Comparison of ENCODE assay signal across 10 mouse cellular contexts in the genomic region with DNA sequence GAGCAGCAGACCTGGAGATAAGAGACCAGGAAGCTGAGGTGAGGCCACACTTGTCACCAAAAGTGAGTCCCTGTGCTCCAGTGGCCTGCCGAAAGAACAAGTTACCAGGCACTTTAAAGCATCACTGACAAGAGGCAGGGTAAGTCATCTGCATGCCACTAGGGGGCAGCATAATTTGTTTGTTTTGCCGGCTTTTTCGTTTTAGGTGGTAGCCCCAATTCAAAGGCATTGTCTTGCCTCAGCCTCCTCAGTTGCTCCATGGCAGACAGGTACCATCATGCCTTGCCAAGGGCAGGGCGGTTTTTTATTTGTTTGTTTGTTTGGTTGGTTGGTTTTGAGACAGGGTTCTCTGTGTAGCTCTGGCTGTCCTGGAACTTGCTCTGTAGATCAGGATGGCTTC. TPM values are rescaled to one million over a fixed set of nuclear protein-coding genes. Genes with fewer than 3 reads are reported as not detected.
DNase-seq lines count a peak whose midpoint lies in the region; ATAC-seq and TF ChIP-seq lines count a peak whose summit lies in the region.
"Had no signal": no experiment of that assay in that cellular context is flagged by ENCODE, and none has a peak within 500 bp of the region (broad histone marks: within the 10 kb centered on the region; RNA-seq: fewer than 3 reads in every experiment).

No protein-coding gene starts in this region.

- no peaks in the 10 kb centered on the region for H3K4me1 ChIP-seq in intestine, postnatal 0 days (replicated peaks; ENCODE audit: control insufficient read depth, insufficient read depth, low read length)
- H3K4me1 ChIP-seq in intestine, embryonic 15.5 days (replicated peaks) = no peaks in the 10 kb centered on the region
- no peaks in the 10 kb centered on the region for H3K4me1 ChIP-seq in cortical plate, adult 2 months (ENCODE audit: control insufficient read depth, insufficient read depth, low read length)

- 78% methylated on average over 4 of the region's 4 CpGs for WGBS in intestine, postnatal 0 days
- whole genome bisulfite sequencing in intestine, embryonic 15.5 days = 75% methylated on average over 4 of the region's 4 CpGs

- H3K36me3 ChIP-seq in intestine, postnatal 0 days (ENCODE audit: control insufficient read depth, insufficient read depth) = peaks cover 27% of the 10 kb centered on the region
- H3K36me3 ChIP-seq in intestine, embryonic 15.5 days = no peaks in the 10 kb centered on the region
- H3K36me3 ChIP-seq: lung, embryonic 15.5 days had no signal

- no peak overlapping the region for H3K27ac ChIP-seq in intestine, postnatal 0 days (ENCODE audit: low read depth, low read length)
- no peak overlapping the region for H3K27ac ChIP-seq in intestine, embryonic 15.5 days
- no peak overlapping the region for H3K27ac ChIP-seq in cortical plate, adult 2 months (ENCODE audit: insufficient read depth, low read length)
- H3K27ac ChIP-seq: lung, embryonic 15.5 days had no signal

- H3K9ac ChIP-seq in intestine, postnatal 0 days (ENCODE audit: low read depth, low read length) = no peak overlapping the region
- no peak overlapping the region for H3K9ac ChIP-seq in intestine, embryonic 15.5 days
- H3K9ac ChIP-seq: lung, embryonic 15.5 days had no signal

- no peak overlapping the region for H3K4me2 ChIP-seq in intestine, postnatal 0 days (replicated peaks; ENCODE audit: low read depth)
- no peak overlapping the region for H3K4me2 ChIP-seq in intestine, embryonic 15.5 days (replicated peaks)
- H3K4me2 ChIP-seq: lung, embryonic 15.5 days had no signal

- no peaks in the 10 kb centered on the region for H3K9me3 ChIP-seq in intestine, postnatal 0 days (ENCODE audit: control insufficient read depth)
- no peaks in the 10 kb centered on the region for H3K9me3 ChIP-seq in intestine, embryonic 15.5 days
- H3K9me3 ChIP-seq: lung, embryonic 15.5 days had no signal

- peak; percentile 70 for TF ChIP-seq CTCF in intestine, postnatal 0 days (IDR thresholded peaks at IDR 0.05; ENCODE audit: low read depth)
- TF ChIP-seq CTCF in cortical plate, adult 2 months (IDR thresholded peaks at IDR 0.05; ENCODE audit: extremely low read depth, insufficient read depth, low read length) = peak; percentile 56

- no peak for TF ChIP-seq POLR2A in cortical plate, adult 2 months (IDR thresholded peaks at IDR 0.05; ENCODE audit: extremely low read depth, insufficient read depth, low read length)

- H3K4me3 ChIP-seq in intestine, postnatal 0 days (ENCODE audit: low read depth, low read length) = no peak overlapping the region
- no peak overlapping the region for H3K4me3 ChIP-seq in intestine, embryonic 15.5 days (replicated peaks)
- no peak overlapping the region for H3K4me3 ChIP-seq in cortical plate, adult 2 months (ENCODE audit: insufficient read depth, low read length)
- H3K4me3 ChIP-seq: lung, embryonic 15.5 days had no signal

- H3K27me3 ChIP-seq in intestine, postnatal 0 days (replicated peaks; ENCODE audit: control insufficient read depth, insufficient read depth, low read length) = no peaks in the 10 kb centered on the region
- no peaks in the 10 kb centered on the region for H3K27me3 ChIP-seq in intestine, embryonic 15.5 days (replicated peaks)
- H3K27me3 ChIP-seq: lung, embryonic 15.5 days had no signal

- peak; percentile 75 for DNase-seq in CD4-positive, CD25-positive, alpha-beta regulatory T cell, adult 2 months (ENCODE audit: low read depth, low spot score)
- DNase-seq in ZHBTc4 (ENCODE audit: low read depth, low spot score) = peak; percentile 81
- peak; percentile 45 to 70 for DNase-seq in kidney, postnatal 36 days
- peak; percentile 66 for DNase-seq in retina, embryonic 14.5 days (ENCODE audit: low spot score)
- DNase-seq in neural tube, embryonic 10.5 days (ENCODE audit: extremely low spot score, low spot score) = no peak

- ATAC-seq in intestine, postnatal 0 days = no peak
- ATAC-seq in intestine, embryonic 15.5 days = no peak

RNA-seq across cellular contexts. Expression of a gene that starts 26.2 kb away (rescaled TPM):
- not detected in 2 replicates for polyA plus RNA-seq in intestine, postnatal 0 days (2015; fragmentation: Nextera tagmentation; extraction: Ambion mirVana)
- polyA plus RNA-seq in intestine, embryonic 15.5 days (2015; fragmentation: Nextera tagmentation; extraction: Ambion mirVana) = not detected in 2 replicates
- not detected in 2 replicates for polyA plus RNA-seq in cortical plate, adult 2 months (2012; rRNA removed)
- polyA plus RNA-seq: frontal cortex, adult 2 months; lung, embryonic 15.5 days had no signal

RNA-seq across cellular contexts. Expression of a gene that starts 34.2 kb away (rescaled TPM):
- polyA plus RNA-seq in intestine, postnatal 0 days (2015; fragmentation: Nextera tagmentation; extraction: Ambion mirVana) = 20.9 and 26.5 TPM in 2 replicates
- polyA plus RNA-seq in intestine, embryonic 15.5 days (2015; fragmentation: Nextera tagmentation; extraction: Ambion mirVana) = 35.5 and 36.2 TPM in 2 replicates
- polyA plus RNA-seq in cortical plate, adult 2 months (2012; rRNA removed) = 47.7 and 50.6 TPM in 2 replicates

RNA-seq across cellular contexts. Expression of a gene that starts 42.0 kb away (rescaled TPM):
- 10.9 and 12.0 TPM in 2 replicates for polyA plus RNA-seq in intestine, postnatal 0 days (2015; fragmentation: Nextera tagmentation; extraction: Ambion mirVana)
- polyA plus RNA-seq in intestine, embryonic 15.5 days (2015; fragmentation: Nextera tagmentation; extraction: Ambion mirVana) = 10.2 and 11.6 TPM in 2 replicates
- 1.9 TPM in 2 replicates for polyA plus RNA-seq in cortical plate, adult 2 months (2012; rRNA removed)
